Mouse (Mus musculus): ENCODE measurements around the gene Samhd1.
"Not testable (repeated sequence)": the region's sequence is repeated elsewhere in the genome, so short reads cannot be mapped to it uniquely, and the experiment has no call there.

GRCm38 (mm10) chr2:157165312-157166224 lies 30.5 kb upstream of the Samhd1 start:
- TF ChIP-seq POLR2A (IDR thresholded peaks at IDR 0.05; ENCODE audit: low read depth, low read length); CTCF (IDR thresholded peaks at IDR 0.05; ENCODE audit: extremely low read depth, insufficient read depth, insufficient read length, insufficient replicate concordance): not testable (repeated sequence)

Data from spleen, adult 2 months (tissue).